Mouse (Mus musculus) neutrophil, adult 5-6 weeks (primary cell): ENCODE results near the gene Car15. TPM values are rescaled to one million over a fixed set of nuclear protein-coding genes. Genes with fewer than 3 reads are reported as not detected.
A peak's percentile ranks its signal among the peaks of the same experiment; 100 is the strongest.

Source experiments
- ATAC-seq: fragments of 151-379, 151-347 bp; 2 replicates; pipeline ENCODE4 v1.8.0; 2017; ENCODE audit warnings: mild to moderate bottlenecking, moderate TSS enrichment; ENCODE audit not compliant: insufficient number of reproducible peaks, poor library complexity, low FRiP score, severe bottlenecking; ENCODE audit errors: extremely low read depth
- total RNA-seq: library from RNA; stranded (forward); fragments of 200-1000 nt; gene quantifications from 2 replicates; pipeline ENCODE4 v1.2.3, GENCODE M21; 2017

Gene Car15
- total RNA-seq, 1 experiment from 2014 or later: 8.8 TPM

- no peak for ATAC-seq
Measured at GRCm38 (mm10) chr16:17834543-17834942, 3.6 kb downstream of the Car15 start.

- no peak for ATAC-seq
Measured at GRCm38 (mm10) chr16:17833681-17834399, 4.3 kb downstream of the Car15 start.

- no peak for ATAC-seq
Measured at GRCm38 (mm10) chr16:17833321-17833680, 4.9 kb downstream of the Car15 start.

GRCm38 (mm10) chr16:17832821-17833220, 5.3 kb downstream of the Car15 start, which contains the start of gene B830017H08Rik:
Gene B830017H08Rik (plus strand): TSS chr16:17833121.
- no peak for ATAC-seq

- no peak for ATAC-seq
Measured at GRCm38 (mm10) chr16:17831781-17832180, 6.4 kb downstream of the Car15 start.

- no peak for ATAC-seq
Measured at GRCm38 (mm10) chr16:17830385-17831178, 7.6 kb downstream of the Car15 start.

GRCm38 (mm10) chr16:17828867-17829266, 9.3 kb downstream of the Car15 start:
- ATAC-seq: no peak

GRCm38 (mm10) chr16:17828229-17828628, 9.9 kb downstream of the Car15 start:
- no peak for ATAC-seq

GRCm38 (mm10) chr16:17826500-17826899, 11.7 kb downstream of the Car15 start:
- ATAC-seq: no peak

GRCm38 (mm10) chr16:17816528-17816927, 21.6 kb downstream of the Car15 start:
- no peak for ATAC-seq

GRCm38 (mm10) chr16:17815411-17816402, 22.5 kb downstream of the Car15 start:
- peak; percentile 57; the same call in 1 of the 2 replicates for ATAC-seq

- ATAC-seq: no peak
Measured at GRCm38 (mm10) chr16:17813173-17813572, 25.0 kb downstream of the Car15 start.

- ATAC-seq: no peak
Measured at GRCm38 (mm10) chr16:17812120-17812519, 26.0 kb downstream of the Car15 start.

GRCm38 (mm10) chr16:17809711-17810110, 28.5 kb downstream of the Car15 start:
- ATAC-seq: no peak

- ATAC-seq: no peak
Measured at GRCm38 (mm10) chr16:17809125-17809524, 29.0 kb downstream of the Car15 start.

GRCm38 (mm10) chr16:17807192-17808009, 30.8 kb downstream of the Car15 start:
- peak; percentile 70 for ATAC-seq

- no peak for ATAC-seq
Measured at GRCm38 (mm10) chr16:17806581-17807191, 31.5 kb downstream of the Car15 start.

- no peak for ATAC-seq
Measured at GRCm38 (mm10) chr16:17804982-17805381, 33.2 kb downstream of the Car15 start.
